ENCODE assay signal across 31 mouse cellular contexts in genomic region chr2:60712483-60712882, GRCm38 (mm10). TPM values are rescaled to one million over a fixed set of nuclear protein-coding genes. Genes with fewer than 3 reads are reported as not detected.
DNase-seq lines count a peak whose midpoint lies in the region; ATAC-seq lines count a peak whose summit lies in the region.
"Had no signal": no experiment of that assay in that cellular context is flagged by ENCODE, and none has a peak within 500 bp of the region (broad histone marks: within the 10 kb centered on the region; RNA-seq: fewer than 3 reads in every experiment).

No protein-coding gene starts in this region.

- no peak overlapping the region for H3K4me3 ChIP-seq in forebrain, embryonic 11.5 days (ENCODE audit: low read depth, low read length)
- H3K4me3 ChIP-seq in forebrain, embryonic 10.5 days, result no peak overlapping the region
- no peak overlapping the region for H3K4me3 ChIP-seq in intestine, embryonic 14.5 days (ENCODE audit: low read depth, low read length)
- H3K4me3 ChIP-seq in intestine, embryonic 15.5 days (replicated peaks), result no peak overlapping the region
- H3K4me3 ChIP-seq in midbrain, embryonic 10.5 days, result no peak overlapping the region
- no peak overlapping the region for H3K4me3 ChIP-seq in midbrain, embryonic 15.5 days
- H3K4me3 ChIP-seq: heart, embryonic 13.5 days; hindbrain, embryonic 10.5 days; hindbrain, embryonic 15.5 days; stomach, embryonic 15.5 days had no signal

- peak; percentile 33 for DNase-seq in forebrain, embryonic 11.5 days (ENCODE audit: low spot score)
- DNase-seq in forebrain, embryonic 10.5 days (ENCODE audit: extremely low spot score, low spot score), result no peak
- DNase-seq in intestine, embryonic 14.5 days (ENCODE audit: low spot score), result peak; percentile 33
- DNase-seq in midbrain, embryonic 10.5 days (ENCODE audit: low spot score), result peak; percentile 7
- DNase-seq in embryo, embryonic 10.5 days (ENCODE audit: low spot score), result no peak
- no peak for DNase-seq in layer of hippocampus, postnatal 25 days (ENCODE audit: extremely low spot score in 1 of 2, low spot score in 1 of 2)
- DNase-seq: adrenal gland, adult 8-10 months; cerebellum, adult 2 months; cerebellum, postnatal 14 days; gastrocnemius, postnatal 10 days; heart, postnatal 10 days; layer of hippocampus, adult 9-11 months; liver; lung, embryonic 14.5 days; lung, postnatal 14 days; right cerebral cortex, postnatal 25 days; thymus, postnatal 25 days had no signal

- no peak for ATAC-seq in forebrain, embryonic 11.5 days (replicated peaks; ENCODE audit: low FRiP score)
- no peak for ATAC-seq in intestine, embryonic 14.5 days (replicated peaks; ENCODE audit: low FRiP score, low TSS enrichment, low read depth)
- no peak for ATAC-seq in intestine, embryonic 15.5 days
- ATAC-seq in midbrain, embryonic 15.5 days (replicated peaks), result no peak
- ATAC-seq: forebrain, embryonic 16.5 days; inflammation-experienced regulatory T-cells, adult 6 months; midbrain, embryonic 16.5 days had no signal

- no peak overlapping the region for H3K27ac ChIP-seq in forebrain, embryonic 11.5 days (ENCODE audit: low read depth, low read length)
- H3K27ac ChIP-seq in forebrain, embryonic 10.5 days, result no peak overlapping the region
- H3K27ac ChIP-seq in intestine, embryonic 14.5 days (ENCODE audit: low read depth), result no peak overlapping the region
- no peak overlapping the region for H3K27ac ChIP-seq in intestine, embryonic 15.5 days
- no peak overlapping the region for H3K27ac ChIP-seq in midbrain, embryonic 10.5 days (replicated peaks)
- H3K27ac ChIP-seq in midbrain, embryonic 15.5 days, result no peak overlapping the region
- H3K27ac ChIP-seq: hindbrain, embryonic 10.5 days; liver, embryonic 14.5 days had no signal

- H3K36me3 ChIP-seq in forebrain, embryonic 11.5 days (ENCODE audit: control insufficient read depth, insufficient read depth, low read length), result no peaks in the 10 kb centered on the region
- H3K36me3 ChIP-seq in forebrain, embryonic 10.5 days (replicated peaks), result no peaks in the 10 kb centered on the region
- H3K36me3 ChIP-seq in intestine, embryonic 14.5 days (ENCODE audit: control insufficient read depth, insufficient read depth, low read length), result no peaks in the 10 kb centered on the region
- H3K36me3 ChIP-seq in intestine, embryonic 15.5 days, result no peaks in the 10 kb centered on the region
- no peaks in the 10 kb centered on the region for H3K36me3 ChIP-seq in midbrain, embryonic 10.5 days
- no peaks in the 10 kb centered on the region for H3K36me3 ChIP-seq in midbrain, embryonic 15.5 days (replicated peaks)
- H3K36me3 ChIP-seq: heart, embryonic 13.5 days; hindbrain, embryonic 10.5 days; hindbrain, embryonic 15.5 days; stomach, embryonic 15.5 days had no signal

- no peak overlapping the region for H3K9ac ChIP-seq in forebrain, embryonic 11.5 days (ENCODE audit: low read length)
- H3K9ac ChIP-seq in intestine, embryonic 14.5 days (ENCODE audit: low read length), result no peak overlapping the region
- H3K9ac ChIP-seq in intestine, embryonic 15.5 days, result no peak overlapping the region
- no peak overlapping the region for H3K9ac ChIP-seq in midbrain, embryonic 15.5 days
- H3K9ac ChIP-seq: heart, embryonic 13.5 days; hindbrain, embryonic 15.5 days; liver, embryonic 14.5 days; lung, embryonic 14.5 days; stomach, embryonic 15.5 days had no signal

- H3K27me3 ChIP-seq in forebrain, embryonic 11.5 days (ENCODE audit: control insufficient read depth, insufficient read depth, low read length), result peaks cover 3% of the 10 kb centered on the region; the same call in 1 of the 2 replicates
- H3K27me3 ChIP-seq in forebrain, embryonic 10.5 days (ENCODE audit: poor library complexity, severe bottlenecking), result peaks cover 43% of the 10 kb centered on the region
- no peaks in the 10 kb centered on the region for H3K27me3 ChIP-seq in intestine, embryonic 14.5 days (replicated peaks; ENCODE audit: control insufficient read depth, insufficient read depth, low read length)
- H3K27me3 ChIP-seq in intestine, embryonic 15.5 days (replicated peaks), result no peaks in the 10 kb centered on the region
- peaks cover 7% of the 10 kb centered on the region; the same call in 1 of the 2 replicates for H3K27me3 ChIP-seq in midbrain, embryonic 10.5 days (ENCODE audit: low read depth, poor library complexity, severe bottlenecking)
- no peaks in the 10 kb centered on the region for H3K27me3 ChIP-seq in midbrain, embryonic 15.5 days (replicated peaks)
- H3K27me3 ChIP-seq: CH12.LX; heart, embryonic 13.5 days; hindbrain, embryonic 15.5 days; stomach, embryonic 15.5 days had no signal

- no peaks in the 10 kb centered on the region for H3K9me3 ChIP-seq in forebrain, embryonic 11.5 days (ENCODE audit: control insufficient read depth, low read length)
- no peaks in the 10 kb centered on the region for H3K9me3 ChIP-seq in forebrain, embryonic 10.5 days
- H3K9me3 ChIP-seq in intestine, embryonic 14.5 days (ENCODE audit: control insufficient read depth, low read length), result no peaks in the 10 kb centered on the region
- no peaks in the 10 kb centered on the region for H3K9me3 ChIP-seq in intestine, embryonic 15.5 days
- no peaks in the 10 kb centered on the region for H3K9me3 ChIP-seq in midbrain, embryonic 10.5 days (replicated peaks)
- H3K9me3 ChIP-seq in midbrain, embryonic 15.5 days, result no peaks in the 10 kb centered on the region
- H3K9me3 ChIP-seq: heart, embryonic 13.5 days; hindbrain, embryonic 10.5 days; hindbrain, embryonic 15.5 days; stomach, embryonic 15.5 days had no signal

- H3K4me1 ChIP-seq in forebrain, embryonic 11.5 days (replicated peaks; ENCODE audit: control insufficient read depth, insufficient read depth, low read length), result peaks cover 2% of the 10 kb centered on the region
- H3K4me1 ChIP-seq in forebrain, embryonic 10.5 days, result peaks cover 34% of the 10 kb centered on the region
- peaks cover 13% of the 10 kb centered on the region for H3K4me1 ChIP-seq in intestine, embryonic 14.5 days (replicated peaks; ENCODE audit: control insufficient read depth, insufficient read depth, low read length)
- H3K4me1 ChIP-seq in intestine, embryonic 15.5 days (replicated peaks), result peaks cover 8% of the 10 kb centered on the region; the same call in 1 of the 2 replicates
- H3K4me1 ChIP-seq in midbrain, embryonic 10.5 days, result peaks cover 31% of the 10 kb centered on the region
- H3K4me1 ChIP-seq in midbrain, embryonic 15.5 days, result peaks cover 24% of the 10 kb centered on the region

- H3K4me2 ChIP-seq in forebrain, embryonic 11.5 days (ENCODE audit: low read depth, low read length, severe bottlenecking), result no peak overlapping the region
- no peak overlapping the region for H3K4me2 ChIP-seq in intestine, embryonic 14.5 days (ENCODE audit: low read length)
- H3K4me2 ChIP-seq in intestine, embryonic 15.5 days (replicated peaks), result no peak overlapping the region
- H3K4me2 ChIP-seq in midbrain, embryonic 15.5 days, result no peak overlapping the region
- H3K4me2 ChIP-seq: heart, embryonic 13.5 days; hindbrain, embryonic 15.5 days; lung, embryonic 14.5 days; stomach, embryonic 15.5 days had no signal

- WGBS in forebrain, embryonic 11.5 days, result 67% methylated on average over 6 of the region's 6 CpGs
- 66% methylated on average over 6 of the region's 6 CpGs for WGBS in forebrain, embryonic 10.5 days
- WGBS in intestine, embryonic 14.5 days, result 72% methylated on average over 6 of the region's 6 CpGs
- WGBS in intestine, embryonic 15.5 days, result 78% methylated on average over 6 of the region's 6 CpGs
- 82% methylated on average over 6 of the region's 6 CpGs for WGBS in midbrain, embryonic 10.5 days
- WGBS in midbrain, embryonic 15.5 days, result 83% methylated on average over 6 of the region's 6 CpGs

RNA-seq across cellular contexts. Expression of gene Itgb6, which starts 10.0 kb away (rescaled TPM):
- polyA plus RNA-seq in forebrain, embryonic 11.5 days (2014; fragmentation: Nextera tagmentation; extraction: Ambion mirVana), result 0.52 and 0.75 TPM in 2 replicates
- polyA plus RNA-seq in forebrain, embryonic 10.5 days (2016; fragmentation: Nextera tagmentation; extraction: Ambion mirVana), result 0.33 and 1.3 TPM in 2 replicates
- polyA plus RNA-seq in intestine, embryonic 14.5 days (2014; fragmentation: Nextera tagmentation; extraction: Ambion mirVana), result 9.6 and 9.7 TPM in 2 replicates
- 8.8 and 9.0 TPM in 2 replicates for polyA plus RNA-seq in intestine, embryonic 15.5 days (2015; fragmentation: Nextera tagmentation; extraction: Ambion mirVana)
- 0.36 and 0.51 TPM in 2 replicates for polyA plus RNA-seq in midbrain, embryonic 10.5 days (2016; fragmentation: Nextera tagmentation; extraction: Ambion mirVana)
- 0.06 and 0.09 TPM in 2 replicates for polyA plus RNA-seq in midbrain, embryonic 15.5 days (2015; fragmentation: Nextera tagmentation; extraction: Ambion mirVana)
- under 1 TPM in 1 of 2 experiments, not detected in 1; 0.10 TPM for total RNA-seq in layer of hippocampus, postnatal 25 days (2021)
- total RNA-seq: adrenal gland, adult 8-10 months; CH12.LX; left cerebral cortex, adult 18-20 months; neutrophil, adult 5-6 weeks had no signal
- polyA plus RNA-seq: cortical plate, adult 2 months; forebrain, embryonic 16.5 days; hindbrain, embryonic 15.5 days; inflammation-experienced regulatory T-cells, adult 6 months; midbrain, embryonic 16.5 days had no signal

Comparison
In these comparisons a context has a peak if more than half of its experiments do, and no peak if none do; other contexts are left out.
1. DNase-seq: peak in forebrain, embryonic 11.5 days (single experiment), intestine, embryonic 14.5 days (single experiment) and midbrain, embryonic 10.5 days (single experiment); none in forebrain, embryonic 10.5 days (single experiment), embryo, embryonic 10.5 days (single experiment) and layer of hippocampus, postnatal 25 days (0 of 2).